Mouse (Mus musculus) T-cell, adult 2 months (primary cell): ENCODE results near the gene Nsun5.
"Not testable (repeated sequence)": the region's sequence is repeated elsewhere in the genome, so short reads cannot be mapped to it uniquely, and the experiment has no call there.

Source experiments
- DNase-seq: peaks from one replicate; pipeline ENCODE4 v3.0.0; 2022; ENCODE audit warnings: low spot score

The Nsun5 gene

GRCm38 (mm10) chr5:135369787-135370654 is at the start of gene Nsun5:
TSS of gene Nsun5 (plus strand) at chr5:135369953.
- peak; percentile 89 for DNase-seq

GRCm38 (mm10) chr5:135322197-135322596 is 47.6 kb upstream of the Nsun5 start:
- no peak for DNase-seq

GRCm38 (mm10) chr5:135326121-135326659 is 43.6 kb upstream of the Nsun5 start:
- DNase-seq: no peak

GRCm38 (mm10) chr5:135329471-135329870 is 40.3 kb upstream of the Nsun5 start:
- DNase-seq: no peak

GRCm38 (mm10) chr5:135330201-135330600 is 39.6 kb upstream of the Nsun5 start:
- no peak for DNase-seq

GRCm38 (mm10) chr5:135331161-135331560 is 38.6 kb upstream of the Nsun5 start:
- no peak for DNase-seq

- no peak for DNase-seq
Observed at GRCm38 (mm10) chr5:135337575-135337974, 32.2 kb upstream of the Nsun5 start.

GRCm38 (mm10) chr5:135345989-135346388 is 23.8 kb upstream of the Nsun5 start:
- DNase-seq: no peak

- DNase-seq: no peak
Observed at GRCm38 (mm10) chr5:135346430-135346829, 23.3 kb upstream of the Nsun5 start.

- no peak for DNase-seq
Observed at GRCm38 (mm10) chr5:135347511-135348011, 22.2 kb upstream of the Nsun5 start.

GRCm38 (mm10) chr5:135349862-135350261 is 19.9 kb upstream of the Nsun5 start, which contains the start of gene Fkbp6:
TSS of gene Fkbp6 (minus strand) at chr5:135350044.
- DNase-seq: no peak

- no peak for DNase-seq
Observed at GRCm38 (mm10) chr5:135351606-135352005, 18.1 kb upstream of the Nsun5 start.

GRCm38 (mm10) chr5:135352995-135353394 is 16.8 kb upstream of the Nsun5 start, which contains the start of gene Trim50:
TSS of gene Trim50 (plus strand) at chr5:135353295.
- DNase-seq: no peak

- no peak for DNase-seq
Observed at GRCm38 (mm10) chr5:135353564-135353963, 16.2 kb upstream of the Nsun5 start.

GRCm38 (mm10) chr5:135356090-135356489 is 13.7 kb upstream of the Nsun5 start:
- DNase-seq: no peak

GRCm38 (mm10) chr5:135357556-135357955 is 12.2 kb upstream of the Nsun5 start:
- DNase-seq: peak; percentile 29

- DNase-seq: no peak
Observed at GRCm38 (mm10) chr5:135359772-135360171, 10.0 kb upstream of the Nsun5 start.

GRCm38 (mm10) chr5:135362572-135362971 is 7.2 kb upstream of the Nsun5 start:
- no peak for DNase-seq

GRCm38 (mm10) chr5:135363540-135363939 is 6.2 kb upstream of the Nsun5 start:
- DNase-seq: no peak

GRCm38 (mm10) chr5:135367841-135368240 is 1.9 kb upstream of the Nsun5 start:
- peak; percentile 12 for DNase-seq

- DNase-seq: no peak
Observed at GRCm38 (mm10) chr5:135368312-135368711, 1.4 kb upstream of the Nsun5 start.

GRCm38 (mm10) chr5:135369196-135369595 is 557 bp upstream of the Nsun5 start:
- not testable (repeated sequence) for DNase-seq

GRCm38 (mm10) chr5:135371195-135371594 is 1.4 kb downstream of the Nsun5 start:
- no peak for DNase-seq
